Mouse (Mus musculus) lung, embryonic 14.5 days (tissue): ENCODE measurements around the gene Vps37b. TPM values are rescaled to one million over a fixed set of nuclear protein-coding genes. Genes with fewer than 3 reads are reported as not detected.

Experiments
- ATAC-seq: fragments of 200-750 bp; cut with Nextera tagmentation; 2 replicates; pipeline ENCODE4 v1.8.0; 2017; ENCODE audit warnings: mild to moderate bottlenecking, moderate TSS enrichment, moderate library complexity; ENCODE audit not compliant: insufficient read depth
- DNase-seq: peaks from one replicate; pipeline ENCODE4 v3.0.0-alpha.2; 2015
- H3K27ac ChIP-seq: fragments of 300-500 bp; sonication (generic); 2 replicates; pipeline ENCODE4 v1.5.1; 2014; ENCODE audit warnings: low read depth, mild to moderate bottlenecking, moderate library complexity
- H3K27me3 ChIP-seq: fragments of 300-500 bp; sonication (generic); 2 replicates; pipeline ENCODE4 v1.6.1; 2014; ENCODE audit warnings: low read length, control low read depth; ENCODE audit not compliant: insufficient read depth
- H3K36me3 ChIP-seq: fragments of 300-500 bp; sonication (generic); 2 replicates; pipeline ENCODE4 v1.6.1; 2014; ENCODE audit warnings: control low read depth; ENCODE audit not compliant: insufficient read depth
- H3K4me1 ChIP-seq: fragments of 300-500 bp; sonication (generic); 2 replicates; pipeline ENCODE4 v1.6.1; 2014; ENCODE audit warnings: antibody characterized with exemption, control low read depth; ENCODE audit not compliant: insufficient read depth
- H3K4me2 ChIP-seq: fragments of 300-500 bp; sonication (generic); 2 replicates; pipeline ENCODE4 v1.6.1; 2014; ENCODE audit warnings: mild to moderate bottlenecking
- H3K4me3 ChIP-seq: fragments of 300-500 bp; sonication (generic); 2 replicates; pipeline ENCODE4 v1.5.1; 2014; ENCODE audit warnings: low read depth, low read length
- H3K9ac ChIP-seq: fragments of 300-500 bp; sonication (generic); 2 replicates; pipeline ENCODE4 v1.6.1; 2014
- H3K9me3 ChIP-seq: fragments of 300-500 bp; sonication (generic); 2 replicates; pipeline ENCODE4 v1.6.1; 2016; ENCODE audit warnings: low read depth, low read length, control low read depth
- CTCF ChIP-seq: IDR thresholded peaks from 2 replicates; pipeline ENCODE4 v1.5.1; 2016; ENCODE audit warnings: antibody characterized with exemption, low read depth
- WGBS: fragments of 180-500 bp; shearing (Covaris S2); extraction: QIAGEN DNeasy Blood & Tissue Kit; methylation state at CpG from one replicate; pipeline ENCODE4 v1.1.7; 2014; 5-methylcytosine and 5-hydroxymethylcytosine counted together
- polyA plus RNA-seq: library from polyadenylated mRNA; unstranded; fragments of >200 nt; fragmentation: Nextera tagmentation; extraction: Ambion mirVana; gene quantifications from 2 replicates; pipeline ENCODE4 v1.2.1, GENCODE M21; 2014

Vps37b gene
- 34.8 and 39.3 TPM in 2 replicates for polyA plus RNA-seq

- Histone ChIP-seq H3K9me3 (no peaks in the 10 kb centered on the region), H3K4me1 (peaks cover 20% of the 10 kb centered on the region), H3K27me3 (no peaks in the 10 kb centered on the region), H3K4me3 (peak within 1 kb of the TSS; percentile 92), H3K36me3 (0 out of 2 replicates have a peak, but pooled peaks cover 5% of the 10 kb centered on the region), H3K4me2 (peak within 1 kb of the TSS; percentile 92), H3K9ac (peak within 1 kb of the TSS; percentile 96), H3K27ac (peak within 1 kb of the TSS; percentile 96)
- DNase-seq (peak; percentile 96), ATAC-seq (peak; percentile 78)
- under 1% methylated on average over 52 of the region's 52 CpGs for WGBS
- no peak for TF ChIP-seq CTCF
Measured at GRCm38 (mm10) chr5:124032001-124032508, at the start of gene Vps37b. Vps37b (minus strand) TSS chr5:124032270.

GRCm38 (mm10) chr5:124079880-124080279, 47.8 kb upstream of the Vps37b start:
- no peaks in the 10 kb centered on the region for H3K36me3 ChIP-seq
- H3K9me3 ChIP-seq, result no peaks in the 10 kb centered on the region
- 92% methylated on average over 17 of the region's 17 CpGs for WGBS
- no peak overlapping the region for H3K4me3 ChIP-seq
- DNase-seq, result no peak
- H3K4me2 ChIP-seq, result no peak overlapping the region
- H3K27ac ChIP-seq, result no peak overlapping the region
- no peaks in the 10 kb centered on the region for H3K27me3 ChIP-seq
- no peaks in the 10 kb centered on the region; the same call in 1 of the 2 replicates for H3K4me1 ChIP-seq
- no peak for TF ChIP-seq CTCF
- no peak overlapping the region for H3K9ac ChIP-seq
- no peak for ATAC-seq

- H3K9ac ChIP-seq, result no peak overlapping the region
- ATAC-seq (peak; percentile 7; the same call in 1 of the 2 replicates), DNase-seq (peak; percentile 57)
- H3K4me2 ChIP-seq, result no peak overlapping the region
- no peaks in the 10 kb centered on the region for H3K9me3 ChIP-seq
- no peaks in the 10 kb centered on the region for H3K36me3 ChIP-seq
- H3K27me3 ChIP-seq, result no peaks in the 10 kb centered on the region
- no peak overlapping the region for H3K27ac ChIP-seq
- no peak for TF ChIP-seq CTCF
- H3K4me1 ChIP-seq, result no peaks in the 10 kb centered on the region; the same call in 1 of the 2 replicates
- WGBS, result 48% methylated on average over 9 of the region's 9 CpGs
- no peak overlapping the region for H3K4me3 ChIP-seq
Measured at GRCm38 (mm10) chr5:124078794-124079416, 46.8 kb upstream of the Vps37b start.

- H3K4me3 ChIP-seq, result no peak overlapping the region
- H3K4me1 ChIP-seq, result peaks cover 5% of the 10 kb centered on the region; the same call in 1 of the 2 replicates
- H3K36me3 ChIP-seq, result no peaks in the 10 kb centered on the region
- ATAC-seq, result no peak
- H3K9ac ChIP-seq, result no peak overlapping the region
- no peaks in the 10 kb centered on the region for H3K9me3 ChIP-seq
- H3K27me3 ChIP-seq, result no peaks in the 10 kb centered on the region
- no peak overlapping the region for H3K4me2 ChIP-seq
- DNase-seq, result no peak
- 55% methylated on average over 6 of the region's 6 CpGs for WGBS
- H3K27ac ChIP-seq, result no peak overlapping the region
- TF ChIP-seq CTCF, result no peak
Measured at GRCm38 (mm10) chr5:124077856-124078460, 45.9 kb upstream of the Vps37b start.

GRCm38 (mm10) chr5:124077241-124077640, 45.2 kb upstream of the Vps37b start:
- no peak for ATAC-seq
- Histone ChIP-seq H3K4me2 (no peak overlapping the region), H3K9ac (no peak overlapping the region), H3K4me3 (no peak overlapping the region), H3K9me3 (no peaks in the 10 kb centered on the region), H3K4me1 (peaks cover 5% of the 10 kb centered on the region; the same call in 1 of the 2 replicates), H3K27me3 (no peaks in the 10 kb centered on the region), H3K36me3 (no peaks in the 10 kb centered on the region), H3K27ac (no peak overlapping the region)
- DNase-seq, result no peak
- WGBS, result 82% methylated on average over 13 of the region's 13 CpGs
- no peak for TF ChIP-seq CTCF

GRCm38 (mm10) chr5:124076559-124076958, 44.5 kb upstream of the Vps37b start:
- Histone ChIP-seq H3K4me1 (peaks cover 5% of the 10 kb centered on the region; the same call in 1 of the 2 replicates), H3K36me3 (no peaks in the 10 kb centered on the region), H3K4me3 (no peak overlapping the region), H3K27me3 (no peaks in the 10 kb centered on the region), H3K27ac (no peak overlapping the region), H3K9me3 (no peaks in the 10 kb centered on the region), H3K4me2 (no peak overlapping the region), H3K9ac (no peak overlapping the region)
- DNase-seq (no peak), ATAC-seq (no peak)
- no peak for TF ChIP-seq CTCF
- 47% methylated on average over 9 of the region's 9 CpGs for WGBS

- no peak overlapping the region for H3K27ac ChIP-seq
- H3K9ac ChIP-seq, result no peak overlapping the region
- no peaks in the 10 kb centered on the region for H3K9me3 ChIP-seq
- TF ChIP-seq CTCF, result no peak
- no peak overlapping the region for H3K4me2 ChIP-seq
- H3K4me1 ChIP-seq, result peaks cover 5% of the 10 kb centered on the region; the same call in 1 of the 2 replicates
- H3K27me3 ChIP-seq, result no peaks in the 10 kb centered on the region
- H3K36me3 ChIP-seq, result no peaks in the 10 kb centered on the region
- H3K4me3 ChIP-seq, result no peak overlapping the region
- ATAC-seq (no peak), DNase-seq (no peak)
- WGBS, result 60% methylated on average over 9 of the region's 9 CpGs
Measured at GRCm38 (mm10) chr5:124075716-124076115, 43.6 kb upstream of the Vps37b start.
